Mouse (Mus musculus) regulatory T cell (primary cell): Measurements from ENCODE around the gene Chchd2.

ENCODE experiments used
- in situ Hi-C: fragments of 300-600 bp; cut with MboI, MseI; formaldehyde crosslinking; loops from one replicate; pipeline ENCODE4 v1.15.1; 2025; ENCODE audit warnings: high pct_unique_total_duplicates

Chchd2 gene

DNA sequence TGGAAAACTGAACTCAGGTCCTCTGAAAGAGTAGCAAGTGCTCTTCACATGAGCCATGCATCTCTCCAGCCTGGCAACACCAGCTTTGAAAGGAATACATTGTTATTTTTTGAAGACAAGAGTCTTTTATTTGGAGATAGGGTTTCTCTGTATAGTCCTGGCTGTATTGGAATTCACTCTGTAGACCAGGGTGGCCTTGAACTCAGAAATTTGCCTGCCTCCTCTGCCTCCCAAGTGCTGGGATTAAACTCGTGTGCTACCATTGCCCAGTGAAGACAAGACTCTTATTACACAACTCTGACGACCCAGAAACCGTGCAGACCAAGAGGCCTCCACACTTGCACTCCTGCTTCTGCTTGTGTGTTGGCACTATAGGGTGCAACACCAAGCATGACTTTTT lies 7.4 kb downstream of the Chchd2 start:
- in situ Hi-C loops = no loop called here

DNA sequence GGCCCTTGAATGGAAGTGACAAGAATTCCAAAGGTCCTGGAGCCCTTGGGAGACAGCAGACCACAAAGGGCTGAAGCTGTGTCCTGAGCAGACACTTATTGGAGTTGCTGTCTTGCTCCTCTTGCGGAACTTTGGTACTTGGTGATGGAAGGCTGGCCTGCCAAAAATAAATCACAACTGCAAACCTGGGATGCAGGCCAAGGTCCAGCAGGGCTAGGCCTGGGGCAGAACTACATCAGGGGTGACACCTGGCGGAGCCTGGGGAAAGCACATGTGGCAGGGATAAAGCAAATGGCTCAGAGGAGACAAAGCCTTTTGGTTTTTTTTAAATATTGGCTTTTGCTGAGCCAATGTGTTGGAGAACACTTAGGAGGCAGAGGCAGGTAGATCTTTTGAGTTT lies 8.3 kb downstream of the Chchd2 start:
- in situ Hi-C loops = no loop called here

DNA sequence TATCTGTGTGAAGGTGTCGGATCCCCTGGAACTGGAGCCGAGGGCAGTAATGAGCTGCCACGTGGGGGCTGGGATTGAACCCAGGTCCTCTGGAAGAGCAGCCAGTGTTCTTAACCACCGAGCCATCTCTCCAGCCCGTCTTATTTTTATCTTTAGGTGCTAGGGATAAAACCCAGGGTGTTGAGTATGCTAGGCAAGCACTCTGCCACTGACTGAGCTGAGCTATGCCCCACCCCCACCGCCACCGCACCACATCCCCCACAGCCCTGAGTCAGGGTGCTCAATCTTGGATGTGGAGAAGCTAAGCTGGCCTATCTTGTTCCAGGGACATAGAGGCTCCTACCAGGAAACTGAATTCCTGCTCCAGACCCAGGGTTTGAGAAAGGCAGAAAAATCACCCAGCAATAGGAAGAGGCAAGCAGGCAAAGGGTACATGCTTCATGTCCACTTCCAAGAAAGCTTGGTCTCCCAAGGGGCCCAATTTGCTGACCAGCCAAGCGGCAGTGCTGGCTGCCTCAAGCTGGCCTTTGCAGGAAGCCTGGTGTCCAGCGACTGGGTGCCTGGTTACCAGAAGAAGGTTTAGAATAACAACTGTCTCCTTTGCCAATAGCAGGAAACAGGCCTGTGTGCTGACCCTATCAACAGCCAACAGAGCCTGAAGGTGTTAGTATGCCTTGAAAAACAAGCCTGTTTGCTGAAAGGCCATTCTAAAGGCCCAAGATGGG lies 9.4 kb downstream of the Chchd2 start:
- in situ Hi-C loops = no loop called here

DNA sequence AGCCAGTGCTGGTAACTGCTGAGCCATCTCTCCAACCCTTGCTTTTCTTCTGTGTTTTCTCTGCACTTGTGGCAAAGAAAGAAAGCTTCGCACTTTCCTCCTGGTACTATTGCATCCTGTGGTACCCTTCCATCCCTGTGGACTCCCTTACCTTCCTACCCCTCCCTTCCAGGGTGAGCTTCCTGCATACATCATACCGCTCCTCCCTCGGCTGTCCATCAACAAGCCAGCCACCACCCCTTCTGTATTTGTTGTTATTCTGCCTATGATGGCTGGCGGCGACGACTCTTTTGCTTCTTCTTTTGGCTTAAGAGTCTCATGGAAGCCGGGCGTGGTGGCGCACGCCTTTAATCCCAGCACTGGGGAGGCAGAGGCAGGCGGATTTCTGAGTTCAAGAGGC lies 12.2 kb downstream of the Chchd2 start:
- in situ Hi-C loops = no loop called here

DNA sequence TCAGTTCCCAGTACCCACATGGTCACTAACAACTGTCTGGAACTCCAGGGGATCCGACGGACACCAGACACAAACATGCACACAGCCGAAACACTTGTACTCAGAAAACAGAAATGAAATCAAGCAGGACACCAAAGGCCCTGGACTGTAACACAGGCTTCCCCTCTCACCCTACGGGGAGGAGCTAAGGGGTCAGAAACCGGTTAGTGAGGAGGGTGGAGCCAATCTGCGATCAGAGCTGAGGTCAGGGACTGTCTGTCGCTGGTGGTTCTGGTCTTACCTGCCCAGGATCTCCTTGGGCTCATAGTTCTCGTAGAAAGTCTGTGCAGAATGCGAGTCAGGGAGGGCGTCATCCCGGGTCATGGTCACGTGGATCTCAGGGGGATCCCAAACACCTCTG lies 13.3 kb downstream of the Chchd2 start:
- in situ Hi-C loops = loop anchor here (25.0 kb wide), 2 partner anchors 262 to 687 kb away; no protein-coding TSS in a partner anchor

DNA sequence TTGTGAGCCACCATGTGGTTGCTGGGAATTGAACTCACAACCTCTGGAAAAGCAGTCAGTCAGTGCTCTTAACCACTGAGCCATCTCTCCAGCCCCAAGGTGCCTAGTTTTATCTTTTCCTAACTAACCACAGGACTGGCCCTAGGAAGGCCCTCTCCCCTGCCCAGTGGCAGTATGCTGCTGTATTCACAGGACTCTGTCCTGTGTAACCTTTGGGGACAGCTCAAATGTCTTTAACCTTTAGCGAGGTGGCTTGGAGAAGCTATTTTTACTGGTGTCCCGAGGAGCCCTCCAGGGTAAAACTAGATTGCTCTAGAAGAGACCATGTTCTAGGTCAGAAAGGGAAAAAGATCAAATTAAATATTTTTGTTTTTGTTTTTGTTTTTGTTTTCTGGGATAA lies 16.0 kb downstream of the Chchd2 start:
- in situ Hi-C loops = loop anchor here (25.0 kb wide), 2 partner anchors 259 to 684 kb away; no protein-coding TSS in a partner anchor

DNA sequence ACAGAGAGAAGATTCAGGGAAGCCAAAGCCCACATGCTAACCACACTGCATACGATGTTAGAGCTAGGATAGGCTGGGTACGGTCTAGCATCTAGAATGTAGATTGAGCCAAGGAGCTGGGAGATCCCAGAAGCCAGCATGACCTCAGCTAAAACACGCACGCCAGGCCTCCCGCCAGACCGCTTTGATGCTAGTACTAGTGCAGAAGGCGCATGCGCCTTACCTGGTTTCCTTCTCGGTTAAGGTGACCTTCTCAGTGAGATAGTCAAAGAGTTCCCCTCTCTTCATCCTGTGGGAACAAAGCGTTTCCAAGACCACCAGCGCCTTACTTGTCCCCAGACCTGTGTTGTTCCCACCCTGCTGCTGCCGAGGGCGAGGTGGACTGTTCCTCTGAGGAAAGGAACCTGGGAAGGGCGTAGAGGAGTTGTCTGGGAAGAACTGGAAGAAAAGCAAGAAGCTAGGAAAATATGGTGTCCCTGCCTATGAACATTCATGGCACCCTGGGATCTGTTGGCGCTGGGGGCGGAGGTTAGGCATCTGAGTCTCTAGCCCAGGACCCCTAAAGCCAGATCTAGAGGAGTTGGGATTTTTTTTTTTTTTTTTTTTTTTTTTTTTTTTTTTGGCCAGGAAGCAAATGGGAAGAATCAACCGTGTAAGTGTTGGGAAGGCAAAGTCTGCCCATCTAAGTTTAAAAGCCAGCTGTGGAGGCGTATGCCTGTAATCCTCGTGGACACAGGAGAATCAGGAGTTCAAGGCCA lies 17.9 kb downstream of the Chchd2 start:
- in situ Hi-C loops = loop anchor here (25.0 kb wide), 2 partner anchors 257 to 682 kb away; no protein-coding TSS in a partner anchor

DNA sequence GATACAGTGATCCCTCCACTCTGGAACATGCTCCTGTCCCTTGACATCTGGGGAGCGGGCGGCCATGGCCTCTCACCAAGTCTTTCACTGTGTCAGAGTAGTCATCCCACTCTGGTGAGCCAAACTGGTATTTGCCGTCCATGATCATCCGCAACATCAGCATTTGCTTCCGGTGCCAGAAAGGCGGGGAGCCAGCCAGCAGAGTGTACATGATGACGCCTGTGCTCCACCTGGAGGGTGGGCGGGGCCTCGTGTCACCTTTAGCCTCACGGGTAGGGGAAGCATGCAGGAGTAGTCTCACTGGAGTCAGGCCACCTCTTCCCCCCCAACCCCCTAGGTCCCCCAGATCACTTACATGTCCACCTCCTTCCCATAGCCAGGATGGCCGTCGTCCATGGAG lies 21.4 kb downstream of the Chchd2 start:
- in situ Hi-C loops = loop anchor here (25.0 kb wide), 2 partner anchors 254 to 679 kb away; no protein-coding TSS in a partner anchor

DNA sequence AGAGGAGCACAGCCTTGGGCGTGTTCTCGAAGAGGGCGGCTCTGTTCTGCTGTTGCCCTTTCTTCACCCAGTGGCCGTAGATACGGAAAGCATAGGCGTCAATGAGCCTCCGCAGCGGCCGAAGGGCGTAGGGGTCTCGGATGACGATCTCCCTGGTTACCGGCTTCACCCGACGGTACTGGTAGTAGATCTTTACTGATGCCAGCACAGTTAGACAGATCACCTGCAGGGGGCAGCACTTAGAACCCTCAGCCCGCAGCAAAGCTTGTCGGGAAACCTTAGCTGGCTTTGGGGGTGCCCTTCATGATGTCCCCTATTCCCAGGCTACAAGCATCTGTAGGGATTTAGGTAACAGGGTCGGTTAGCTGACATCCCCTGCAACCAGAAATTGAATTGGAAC lies 22.8 kb downstream of the Chchd2 start:
- in situ Hi-C loops = loop anchor here (25.0 kb wide), 2 partner anchors 252 to 677 kb away; no protein-coding TSS in a partner anchor

DNA sequence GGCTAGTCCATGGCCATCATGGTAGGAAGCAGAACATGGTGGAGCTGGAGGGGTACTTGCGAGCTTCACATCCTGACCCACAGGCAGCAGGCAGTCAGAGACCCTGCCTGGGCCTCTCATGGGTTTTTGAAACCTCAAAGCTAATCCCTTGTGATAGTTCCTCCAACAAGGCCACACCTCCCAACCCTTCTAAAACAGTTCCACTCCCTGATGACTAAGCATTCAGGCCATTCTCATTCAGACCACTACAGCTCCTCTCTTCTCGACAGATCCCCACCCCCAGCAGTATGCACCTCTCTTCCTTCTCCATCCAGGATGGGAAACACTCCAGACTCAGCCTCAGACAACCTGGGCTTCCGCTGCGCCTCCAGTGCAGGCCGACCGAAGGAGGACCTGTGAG lies 24.9 kb downstream of the Chchd2 start:
- in situ Hi-C loops = loop anchor here (25.0 kb wide), 2 partner anchors 250 to 675 kb away; no protein-coding TSS in a partner anchor

DNA sequence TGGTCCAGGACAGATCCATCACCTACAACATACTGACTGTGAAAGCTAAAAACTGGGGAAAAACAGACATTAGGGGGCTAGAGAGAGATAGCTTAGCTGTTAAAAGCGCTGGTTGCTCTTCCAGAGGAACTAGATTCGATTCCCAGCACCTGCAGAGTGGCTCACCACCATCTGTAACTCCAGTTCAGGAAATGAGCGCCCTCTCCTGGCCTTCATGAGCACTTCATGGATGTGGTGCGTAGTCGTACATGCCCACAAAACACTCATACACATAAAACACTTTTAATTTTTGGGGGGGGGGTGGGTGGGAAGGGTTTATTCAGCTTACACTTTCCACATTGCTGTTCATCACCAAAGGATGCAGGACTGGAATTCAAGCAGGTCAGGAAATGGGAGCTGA lies 30.9 kb downstream of the Chchd2 start:
- in situ Hi-C loops = loop anchor here (25.0 kb wide), 2 partner anchors 244 to 669 kb away; no protein-coding TSS in a partner anchor

DNA sequence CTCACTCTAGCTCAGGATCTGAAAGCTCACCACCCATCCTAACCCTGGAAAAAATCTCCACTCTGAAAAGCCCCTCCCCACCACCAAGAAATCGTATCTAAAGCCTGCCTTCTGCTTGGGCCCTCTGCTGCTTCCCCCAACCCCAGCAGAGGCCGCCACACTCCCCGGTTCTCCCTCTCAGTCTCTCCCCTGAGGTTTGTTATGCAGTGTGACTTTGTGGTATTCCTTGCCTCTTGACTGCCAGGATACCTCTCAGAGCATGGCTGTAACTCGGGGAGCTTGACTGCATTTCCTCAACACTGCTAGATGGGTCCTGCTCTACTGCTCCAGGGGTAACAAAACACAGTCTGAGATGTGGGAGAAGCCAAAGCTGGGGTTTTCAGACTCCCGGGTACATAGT lies 32.1 kb downstream of the Chchd2 start:
- in situ Hi-C loops = loop anchor here (25.0 kb wide), 2 partner anchors 243 to 668 kb away; no protein-coding TSS in a partner anchor

DNA sequence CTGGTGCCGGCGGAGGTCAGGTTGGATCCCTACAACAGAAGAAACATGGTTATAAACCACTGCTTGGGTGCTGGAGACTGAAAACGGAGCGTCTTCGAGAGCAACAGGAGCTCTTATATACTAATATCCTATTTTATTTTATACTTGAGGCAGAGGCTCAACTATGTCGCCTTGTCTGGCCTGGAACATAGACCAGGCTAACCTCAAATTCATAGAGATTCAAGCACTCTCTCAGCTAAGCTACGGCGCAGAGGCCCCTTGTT lies 39.8 kb downstream of the Chchd2 start:
- in situ Hi-C loops = loop anchor here (5.0 kb wide), 2 partner anchors 40 to 55 kb away; partner anchors contain the start of gene Chchd2

DNA sequence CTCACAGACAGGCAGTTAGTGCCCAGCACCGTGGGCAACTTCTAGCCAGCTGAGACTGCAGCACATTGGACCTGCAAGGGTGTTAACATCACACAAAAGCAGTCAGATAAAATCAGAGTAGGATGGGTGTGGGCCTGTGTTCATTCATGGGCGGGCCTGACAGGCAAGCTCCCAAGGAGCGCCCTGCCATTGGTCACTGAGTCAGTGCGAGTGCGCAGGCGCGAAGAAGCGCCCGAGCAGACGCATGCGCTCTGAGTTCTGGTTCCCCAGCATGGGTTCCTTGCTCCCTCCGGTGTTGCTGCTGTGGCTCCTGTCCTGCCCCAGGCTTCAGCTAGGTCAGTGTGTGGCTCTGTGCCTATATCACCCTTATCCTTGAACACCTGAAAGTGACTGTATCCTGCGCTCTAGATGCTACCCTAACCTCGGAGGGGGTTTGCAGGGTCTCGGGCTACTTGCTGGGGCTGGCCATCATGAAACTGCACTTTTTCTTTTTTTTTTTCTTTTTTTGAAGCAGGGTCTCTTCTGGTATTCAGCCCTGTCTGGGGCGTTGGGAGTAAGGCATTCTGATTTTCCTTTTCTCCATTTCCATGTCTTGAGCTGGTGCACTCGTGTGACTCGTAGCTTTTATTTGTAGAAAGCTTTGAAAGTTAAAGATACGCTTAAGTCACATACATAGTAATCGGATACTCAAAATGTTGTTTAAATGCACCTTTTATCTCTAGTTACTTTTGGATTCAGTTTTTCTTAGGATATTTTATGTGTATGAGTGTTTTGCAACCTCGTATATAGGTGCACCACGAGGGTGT lies 40.3 kb downstream of the Chchd2 start, which contains the start of gene Sumf2:
Gene Sumf2 (plus strand): TSS at position 235 of the 806 bp plus-strand sequence.
- in situ Hi-C loops = loop anchor here (5.0 kb wide), 2 partner anchors 40 to 55 kb away; partner anchors contain the start of gene Chchd2

DNA sequence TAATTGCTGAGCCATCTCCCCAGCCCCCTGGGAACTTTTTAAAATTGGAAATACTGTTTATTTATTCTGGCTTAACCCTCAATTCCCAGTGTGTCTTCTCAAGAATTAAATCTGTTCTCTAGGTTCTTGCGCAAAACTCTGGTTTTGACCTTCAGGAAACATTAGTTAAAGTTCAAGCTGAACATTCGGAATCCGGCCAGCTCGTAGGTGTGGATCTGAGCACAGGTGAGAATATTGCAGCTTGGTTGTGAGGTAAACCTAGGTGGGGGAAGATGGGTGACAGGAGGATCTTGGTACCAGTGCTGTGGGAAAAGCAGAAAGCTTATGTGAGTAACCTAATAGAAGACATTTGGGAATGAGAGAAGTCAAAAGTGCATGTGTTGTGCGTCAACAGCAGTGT lies 42.4 kb downstream of the Chchd2 start:
- in situ Hi-C loops = loop anchor here (5.0 kb wide), 2 partner anchors 42 to 53 kb away; partner anchors contain the start of gene Chchd2
